Mouse (Mus musculus) lung, postnatal 10 days (tissue): ENCODE measurements around the gene Entpd2.

Experiments
- DNase-seq: peaks from one replicate; pipeline ENCODE4 v3.0.0; 2021

Entpd2 gene

GRCm38 (mm10) chr2:25430395-25431233, 34.9 kb downstream of the Entpd2 start:
- no peak for DNase-seq

GRCm38 (mm10) chr2:25431308-25431855, 35.7 kb downstream of the Entpd2 start:
- no peak for DNase-seq

- DNase-seq = no peak
Observed at GRCm38 (mm10) chr2:25432326-25433098, 36.8 kb downstream of the Entpd2 start.

- DNase-seq = no peak
Observed at GRCm38 (mm10) chr2:25433101-25433500, 37.4 kb downstream of the Entpd2 start.

GRCm38 (mm10) chr2:25434292-25434691, 38.6 kb downstream of the Entpd2 start:
- DNase-seq = no peak

GRCm38 (mm10) chr2:25436286-25436820, 40.7 kb downstream of the Entpd2 start:
- DNase-seq = no peak

- DNase-seq = no peak
Observed at GRCm38 (mm10) chr2:25441067-25441466, 45.4 kb downstream of the Entpd2 start.

- no peak for DNase-seq
Observed at GRCm38 (mm10) chr2:25442682-25443081, 47.0 kb downstream of the Entpd2 start.
